Mouse (Mus musculus) lung, embryonic 14.5 days (tissue): Measurements from ENCODE around the gene Rslcan18. TPM values are rescaled to one million over a fixed set of nuclear protein-coding genes. Genes with fewer than 3 reads are reported as not detected.

Experiments used
- ATAC-seq: fragments of 200-750 bp; cut with Nextera tagmentation; 2 replicates; pipeline ENCODE4 v1.8.0; 2017; ENCODE audit warnings: mild to moderate bottlenecking, moderate TSS enrichment, moderate library complexity; ENCODE audit not compliant: insufficient read depth
- DNase-seq: peaks from one replicate; pipeline ENCODE4 v3.0.0-alpha.2; 2015
- H3K27ac ChIP-seq: fragments of 300-500 bp; sonication (generic); 2 replicates; pipeline ENCODE4 v1.5.1; 2014; ENCODE audit warnings: low read depth, mild to moderate bottlenecking, moderate library complexity
- H3K27me3 ChIP-seq: fragments of 300-500 bp; sonication (generic); 2 replicates; pipeline ENCODE4 v1.6.1; 2014; ENCODE audit warnings: low read length, control low read depth; ENCODE audit not compliant: insufficient read depth
- H3K36me3 ChIP-seq: fragments of 300-500 bp; sonication (generic); 2 replicates; pipeline ENCODE4 v1.6.1; 2014; ENCODE audit warnings: control low read depth; ENCODE audit not compliant: insufficient read depth
- H3K4me1 ChIP-seq: fragments of 300-500 bp; sonication (generic); 2 replicates; pipeline ENCODE4 v1.6.1; 2014; ENCODE audit warnings: antibody characterized with exemption, control low read depth; ENCODE audit not compliant: insufficient read depth
- H3K4me2 ChIP-seq: fragments of 300-500 bp; sonication (generic); 2 replicates; pipeline ENCODE4 v1.6.1; 2014; ENCODE audit warnings: mild to moderate bottlenecking
- H3K4me3 ChIP-seq: fragments of 300-500 bp; sonication (generic); 2 replicates; pipeline ENCODE4 v1.5.1; 2014; ENCODE audit warnings: low read depth, low read length
- H3K9ac ChIP-seq: fragments of 300-500 bp; sonication (generic); 2 replicates; pipeline ENCODE4 v1.6.1; 2014
- H3K9me3 ChIP-seq: fragments of 300-500 bp; sonication (generic); 2 replicates; pipeline ENCODE4 v1.6.1; 2016; ENCODE audit warnings: low read depth, low read length, control low read depth
- CTCF ChIP-seq: IDR thresholded peaks from 2 replicates; pipeline ENCODE4 v1.5.1; 2016; ENCODE audit warnings: antibody characterized with exemption, low read depth
- WGBS: fragments of 180-500 bp; shearing (Covaris S2); extraction: QIAGEN DNeasy Blood & Tissue Kit; methylation state at CpG from one replicate; pipeline ENCODE4 v1.1.7; 2014; 5-methylcytosine and 5-hydroxymethylcytosine counted together
- polyA plus RNA-seq: library from polyadenylated mRNA; unstranded; fragments of >200 nt; fragmentation: Nextera tagmentation; extraction: Ambion mirVana; gene quantifications from 2 replicates; pipeline ENCODE4 v1.2.1, GENCODE M21; 2014

Gene Rslcan18
- polyA plus RNA-seq, 1 experiment from 2014 or later: 0.26 TPM

GRCm38 (mm10) chr13:67077244-67077643, 38.8 kb downstream of the Rslcan18 start:
- H3K36me3 ChIP-seq: peaks cover 25% of the 10 kb centered on the region
- no peak overlapping the region for H3K4me3 ChIP-seq
- no peak overlapping the region for H3K27ac ChIP-seq
- no peak overlapping the region for H3K4me2 ChIP-seq
- 0 out of 2 replicates have a peak, but pooled peaks cover 5% of the 10 kb centered on the region for H3K4me1 ChIP-seq
- no peak for DNase-seq
- H3K9ac ChIP-seq: no peak overlapping the region
- peaks cover 12% of the 10 kb centered on the region; the same call in 1 of the 2 replicates for H3K9me3 ChIP-seq
- ATAC-seq: no peak
- no peak for TF ChIP-seq CTCF
- 97% methylated on average over 2 of the region's 2 CpGs for WGBS
- no peaks in the 10 kb centered on the region for H3K27me3 ChIP-seq

- Histone ChIP-seq H3K4me1 (no peaks in the 10 kb centered on the region), H3K9ac (no peak overlapping the region), H3K27ac (no peak overlapping the region), H3K27me3 (no peaks in the 10 kb centered on the region), H3K9me3 (peaks cover 32% of the 10 kb centered on the region), H3K4me2 (no peak overlapping the region), H3K36me3 (peaks cover 47% of the 10 kb centered on the region), H3K4me3 (no peak overlapping the region)
- ATAC-seq (no peak), DNase-seq (no peak)
- WGBS: 93% methylated on average over 2 of the region's 2 CpGs
- no peak for TF ChIP-seq CTCF
Measured at GRCm38 (mm10) chr13:67072786-67073185, 43.3 kb downstream of the Rslcan18 start.

GRCm38 (mm10) chr13:67065386-67065785, 50.7 kb downstream of the Rslcan18 start:
- no peak overlapping the region for H3K27ac ChIP-seq
- peaks cover 16% of the 10 kb centered on the region for H3K36me3 ChIP-seq
- DNase-seq (no peak), ATAC-seq (no peak)
- TF ChIP-seq CTCF: no peak
- WGBS: 86% methylated on average over 8 of the region's 8 CpGs
- no peaks in the 10 kb centered on the region for H3K27me3 ChIP-seq
- H3K9ac ChIP-seq: no peak overlapping the region
- no peaks in the 10 kb centered on the region for H3K4me1 ChIP-seq
- peaks cover 16% of the 10 kb centered on the region for H3K9me3 ChIP-seq
- H3K4me2 ChIP-seq: no peak overlapping the region
- H3K4me3 ChIP-seq: no peak overlapping the region

DNA sequence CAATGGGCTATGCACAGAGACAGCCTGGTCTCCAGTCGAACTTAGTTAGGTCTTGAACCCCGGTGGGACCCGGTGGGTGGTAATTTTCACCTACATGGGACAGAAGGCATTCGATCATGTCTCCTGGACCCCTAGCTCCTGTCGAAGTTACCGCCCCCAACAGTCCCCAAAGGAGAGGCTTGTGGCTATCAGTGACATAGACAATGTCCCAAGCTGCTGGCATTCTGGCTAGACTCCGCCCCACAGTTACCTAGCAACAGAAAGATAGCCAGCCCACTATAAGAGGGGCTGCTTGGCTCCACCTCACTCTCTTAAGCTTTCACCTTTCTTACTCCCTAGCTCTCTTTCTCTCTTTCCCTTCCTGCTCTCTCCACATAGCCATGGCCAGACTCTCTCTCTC, 53.6 kb downstream of the Rslcan18 start:
- ATAC-seq (no peak), DNase-seq (no peak)
- Histone ChIP-seq H3K9me3 (peaks cover 3% of the 10 kb centered on the region; the same call in 1 of the 2 replicates), H3K9ac (no peak overlapping the region), H3K36me3 (no peaks in the 10 kb centered on the region), H3K27me3 (no peaks in the 10 kb centered on the region), H3K27ac (no peak overlapping the region), H3K4me3 (no peak overlapping the region), H3K4me2 (no peak overlapping the region), H3K4me1 (no peaks in the 10 kb centered on the region)
- TF ChIP-seq CTCF: no peak
- WGBS: 53% methylated on average over 7 of the region's 7 CpGs

DNA sequence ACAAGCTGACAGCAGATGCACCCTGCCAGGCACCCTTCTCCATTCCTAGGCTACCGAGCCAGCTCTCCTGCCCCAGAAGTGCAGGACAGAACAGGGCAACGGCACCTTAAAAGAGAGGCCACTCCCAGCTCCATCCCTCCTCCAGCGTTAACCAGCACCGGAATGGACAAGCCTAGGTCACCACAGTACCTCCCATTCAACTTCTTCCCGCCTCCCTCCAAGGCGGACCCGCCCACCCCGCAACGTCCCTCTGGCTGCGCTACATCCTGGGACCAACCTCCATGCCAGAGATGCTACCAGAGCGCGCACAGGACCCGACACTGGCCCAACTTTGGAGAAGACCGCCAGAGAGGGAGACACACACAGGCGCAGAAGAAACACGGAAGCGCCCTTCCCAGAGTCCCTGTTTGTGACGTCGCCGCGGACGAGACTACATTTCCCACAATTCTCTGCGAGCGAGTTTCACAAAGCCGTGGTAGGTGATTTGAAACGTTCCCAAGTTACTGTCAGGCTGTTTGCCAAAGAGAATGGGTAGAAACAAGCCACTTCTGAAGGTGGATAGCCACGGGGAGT, 55.2 kb downstream of the Rslcan18 start, which contains the start of gene Zfp712:
Zfp712 (minus strand) TSS at position 385 of the 573 bp plus-strand sequence.
- Histone ChIP-seq H3K4me2 (peak within 1 kb of the TSS; percentile 82), H3K9ac (peak within 1 kb of the TSS; percentile 63), H3K9me3 (no peaks in the 10 kb centered on the region), H3K27ac (peak within 1 kb of the TSS; percentile 90), H3K36me3 (no peaks in the 10 kb centered on the region), H3K27me3 (no peaks in the 10 kb centered on the region), H3K4me3 (peak within 1 kb of the TSS; percentile 61), H3K4me1 (no peaks in the 10 kb centered on the region)
- peak; percentile 98 for ATAC-seq
- 0% methylated on average over 27 of the region's 27 CpGs for WGBS
- DNase-seq: peak; percentile 98
- no peak for TF ChIP-seq CTCF

GRCm38 (mm10) chr13:67060161-67060785, 55.8 kb downstream of the Rslcan18 start:
- H3K9ac ChIP-seq: peak overlapping the region; percentile 63
- H3K4me1 ChIP-seq: no peaks in the 10 kb centered on the region
- peak; percentile 58 for ATAC-seq
- WGBS: 3% methylated on average over 12 of the region's 12 CpGs
- H3K36me3 ChIP-seq: no peaks in the 10 kb centered on the region
- H3K27ac ChIP-seq: peak overlapping the region; percentile 90; the same call in 1 of the 2 replicates
- H3K4me2 ChIP-seq: peak overlapping the region; percentile 82
- no peak for TF ChIP-seq CTCF
- H3K4me3 ChIP-seq: peak overlapping the region; percentile 61
- no peaks in the 10 kb centered on the region for H3K9me3 ChIP-seq
- H3K27me3 ChIP-seq: no peaks in the 10 kb centered on the region
- peak; percentile 25 for DNase-seq

Other genes with a start within 250 kb of the Rslcan18 start
- 0.97 and 1.5 TPM in 2 replicates for gene Gm10767, start 211.3 kb downstream of the Rslcan18 start, polyA plus RNA-seq
- gene Zfp712, start 55.1 kb downstream of the Rslcan18 start, polyA plus RNA-seq: 3.6 and 4.3 TPM in 2 replicates
- gene Zfp708, start 18.3 kb downstream of the Rslcan18 start, polyA plus RNA-seq: 6.5 and 6.9 TPM in 2 replicates
- 3.4 and 3.5 TPM in 2 replicates for gene Gm28557, start 7.7 kb downstream of the Rslcan18 start, polyA plus RNA-seq
- 2.1 and 2.6 TPM in 2 replicates for gene Zfp759, start 5.4 kb upstream of the Rslcan18 start, polyA plus RNA-seq
- 5.1 and 7.3 TPM in 2 replicates for gene Rsl1, start 56.9 kb upstream of the Rslcan18 start, polyA plus RNA-seq
- 0.83 and 1.3 TPM in 2 replicates for gene Zfp455, start 78.2 kb upstream of the Rslcan18 start, polyA plus RNA-seq
- 1.7 TPM in 2 replicates for gene Zfp458, start 162.2 kb upstream of the Rslcan18 start, polyA plus RNA-seq
- 0.42 TPM in 1 of 2 replicates, not detected in the other for gene Zfp457, start 190.2 kb upstream of the Rslcan18 start, polyA plus RNA-seq
- 2.9 and 3.1 TPM in 2 replicates for gene Zfp595, start 216.3 kb upstream of the Rslcan18 start, polyA plus RNA-seq
- gene Gm28044, start 244.3 kb upstream of the Rslcan18 start, polyA plus RNA-seq: 0.67 TPM in 1 of 2 replicates, not detected in the other
- gene Zfp953, start 244.3 kb upstream of the Rslcan18 start, polyA plus RNA-seq: 1.3 and 1.6 TPM in 2 replicates